Mouse (Mus musculus) monocyte, adult 5-6 weeks (primary cell): ENCODE results near the gene Bicd1. TPM values are rescaled to one million over a fixed set of nuclear protein-coding genes. Genes with fewer than 3 reads are reported as not detected.
"Not testable (repeated sequence)": the region's sequence is repeated elsewhere in the genome, so short reads cannot be mapped to it uniquely, and the experiment has no call there.

Source experiments
- ATAC-seq: fragments of 153-309, 156-312 bp; replicated peaks from 2 replicates; pipeline ENCODE4 v1.8.0; 2017; ENCODE audit warnings: mild to moderate bottlenecking; ENCODE audit not compliant: low TSS enrichment, insufficient number of reproducible peaks, severe bottlenecking, poor library complexity, low FRiP score
- total RNA-seq: library from RNA; stranded (forward); fragments of 200-1000, 200-491, 200-594 nt; gene quantifications from 3 replicates; pipeline ENCODE4 v1.2.3, GENCODE M21; 2017

Gene Bicd1
- 9.0 to 10.7 TPM (median 9.2 TPM) in 3 replicates for total RNA-seq

DNA sequence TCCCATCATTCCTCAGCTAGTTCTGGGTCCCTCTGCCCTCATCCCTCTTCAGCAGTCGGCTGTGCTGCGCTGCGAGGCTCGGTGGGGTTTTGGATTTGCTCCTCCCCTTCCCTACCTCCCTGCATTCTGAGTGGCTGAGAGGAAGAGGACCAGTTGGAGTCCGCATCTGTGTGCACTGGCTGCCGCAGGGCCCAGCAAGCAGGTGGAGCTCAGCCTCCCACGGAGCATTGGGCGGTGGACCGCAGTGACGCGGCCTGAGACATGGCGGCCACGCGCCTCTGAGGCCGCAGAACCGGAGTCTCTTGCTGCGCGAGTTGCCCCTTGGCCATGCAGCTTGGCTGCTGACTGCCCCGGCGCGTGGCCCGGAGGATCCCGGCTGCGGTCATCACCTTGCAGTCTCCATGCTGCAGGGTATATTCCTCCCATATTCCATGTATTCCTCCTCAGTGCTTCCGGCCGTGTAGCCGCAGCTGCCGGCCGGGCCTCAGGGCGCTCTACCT, at the start of gene Bicd1:
Bicd1 (plus strand) TSS at position 54 of the 500 bp plus-strand sequence.
- peak; percentile 89 for ATAC-seq

DNA sequence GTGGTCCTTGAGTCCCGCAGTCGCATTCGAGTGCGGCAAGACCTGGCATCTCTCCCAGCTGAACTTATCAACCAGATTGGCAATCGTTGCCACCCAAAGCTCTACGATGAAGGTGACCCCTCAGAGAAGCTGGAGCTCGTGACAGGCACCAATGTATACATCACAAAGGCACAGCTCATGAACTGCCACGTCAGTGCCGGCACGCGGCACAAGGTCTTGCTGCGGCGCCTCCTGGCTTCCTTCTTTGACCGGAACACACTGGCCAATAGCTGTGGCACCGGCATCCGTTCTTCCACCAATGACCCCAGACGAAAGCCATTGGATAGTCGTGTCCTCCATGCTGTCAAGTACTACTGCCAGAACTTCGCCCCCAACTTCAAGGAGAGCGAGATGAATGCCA, 46.2 kb upstream of the Bicd1 start:
- not testable (repeated sequence) for ATAC-seq

DNA sequence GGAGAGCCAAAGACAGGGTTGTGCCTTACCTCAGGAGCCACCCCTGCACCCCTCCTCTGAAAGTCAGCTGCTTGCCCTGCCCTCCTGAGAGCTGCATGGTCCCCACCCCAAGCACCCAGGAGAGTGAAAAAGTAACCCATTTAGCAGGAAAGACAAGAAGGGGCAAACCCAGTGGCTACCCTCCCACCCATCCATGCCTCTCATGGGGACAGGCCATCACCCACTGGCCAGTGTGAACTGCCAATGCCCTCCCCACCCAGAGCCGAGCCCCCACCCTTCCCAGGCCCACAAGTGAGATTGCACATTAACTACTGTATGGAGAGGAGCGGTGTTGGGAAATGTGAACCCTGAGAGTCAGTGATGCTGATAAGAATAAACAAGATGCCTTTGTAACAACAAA, 42.7 kb upstream of the Bicd1 start:
- not testable (repeated sequence) for ATAC-seq

DNA sequence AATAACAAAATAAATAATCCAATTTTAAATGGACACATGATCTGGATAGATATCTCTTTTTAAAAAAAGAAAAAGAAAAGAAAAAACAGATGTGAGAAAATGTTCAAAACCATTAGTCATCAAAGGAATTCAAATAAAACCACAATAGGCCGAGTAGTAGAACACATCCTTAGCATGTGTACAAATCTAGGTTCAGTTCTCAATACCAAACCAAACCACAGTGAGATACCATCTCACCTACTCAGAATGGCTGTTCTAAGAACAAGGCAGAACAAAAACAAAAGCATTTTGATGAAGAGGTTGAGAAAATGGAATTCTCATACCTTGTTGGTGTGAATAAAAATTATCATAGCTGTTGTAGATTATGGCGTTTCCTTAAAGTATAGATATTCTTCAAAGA, 42.3 kb upstream of the Bicd1 start:
- ATAC-seq: no peak

DNA sequence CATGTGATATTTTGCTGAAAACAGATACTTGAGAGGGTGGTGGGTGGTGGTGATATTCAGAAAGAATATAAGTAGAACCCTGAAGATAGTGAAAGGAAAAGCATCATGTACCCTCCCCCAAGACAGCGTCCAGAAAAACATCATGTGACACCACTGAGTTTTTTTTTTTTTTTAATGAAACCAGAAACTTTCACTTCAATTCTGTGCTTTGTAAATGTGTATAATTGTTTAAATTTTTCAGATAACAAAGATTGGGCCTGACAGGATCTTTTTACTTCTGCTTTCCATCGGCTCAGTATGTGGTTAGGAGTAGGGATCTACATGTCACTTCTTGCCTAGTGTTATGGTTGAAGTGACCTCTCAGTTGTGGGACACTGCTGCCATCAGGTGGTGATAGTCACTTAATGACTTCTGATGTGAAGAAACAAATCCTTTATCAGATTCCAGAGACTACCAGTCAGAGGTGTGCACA, 33.7 kb upstream of the Bicd1 start:
- peak; percentile 100 for ATAC-seq

DNA sequence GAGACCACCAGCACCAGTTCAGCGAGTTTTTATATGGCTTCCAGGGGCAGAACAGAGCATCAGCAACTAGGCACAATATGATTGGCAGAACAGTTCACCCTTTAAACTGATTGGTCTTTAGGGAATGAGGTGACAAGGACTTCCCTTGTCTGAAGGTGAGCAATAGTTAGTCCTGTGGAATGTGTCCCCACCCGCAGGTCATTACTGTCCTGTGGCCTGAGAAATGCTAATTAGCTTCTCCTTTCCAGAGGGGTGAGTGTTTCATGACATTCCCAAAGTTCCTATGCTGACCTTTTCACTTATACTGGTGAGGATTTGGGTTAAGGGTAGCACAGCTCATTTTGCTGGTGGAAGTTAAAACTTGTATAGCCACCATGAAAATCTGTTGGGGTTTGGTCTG, 25.2 kb upstream of the Bicd1 start:
- no peak for ATAC-seq

DNA sequence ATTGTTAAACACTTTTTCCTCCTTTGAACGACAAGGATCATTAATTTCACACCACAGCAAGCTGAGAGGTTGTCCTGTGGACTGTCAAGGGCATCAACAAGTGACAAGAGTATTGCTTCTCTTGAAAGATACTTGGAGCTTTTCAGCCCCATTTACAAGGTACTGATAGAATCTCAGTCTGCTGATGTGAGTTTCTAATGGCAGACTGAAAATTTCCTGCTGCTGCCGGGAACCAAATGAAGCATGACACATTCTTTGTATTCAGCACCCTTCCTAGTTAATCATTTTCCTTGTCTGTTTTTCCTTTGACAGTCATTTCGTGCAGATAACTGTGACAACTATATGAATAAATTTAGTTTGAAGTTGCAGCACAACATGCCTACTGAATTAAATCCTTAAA, 22.3 kb upstream of the Bicd1 start:
- ATAC-seq: no peak

DNA sequence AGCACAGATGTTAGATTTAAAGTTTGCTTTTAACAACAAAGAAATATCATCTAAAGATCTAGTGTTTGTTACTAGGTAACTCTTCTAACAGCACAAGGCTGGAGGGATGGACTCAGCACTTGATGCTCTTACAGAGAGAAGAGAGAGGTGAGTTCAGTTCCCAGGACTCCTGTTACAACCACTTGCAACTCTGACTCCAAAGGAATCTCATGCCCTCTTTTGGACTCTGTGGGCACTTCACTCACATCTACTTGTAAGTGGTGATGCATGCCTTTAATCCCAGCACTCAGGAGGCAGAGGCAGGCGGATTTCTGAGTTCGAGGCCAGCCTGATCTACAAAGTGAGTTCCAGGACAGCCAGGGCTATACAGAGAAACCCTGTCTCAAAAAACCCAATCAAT, 19.1 kb upstream of the Bicd1 start:
- not testable (repeated sequence) for ATAC-seq

DNA sequence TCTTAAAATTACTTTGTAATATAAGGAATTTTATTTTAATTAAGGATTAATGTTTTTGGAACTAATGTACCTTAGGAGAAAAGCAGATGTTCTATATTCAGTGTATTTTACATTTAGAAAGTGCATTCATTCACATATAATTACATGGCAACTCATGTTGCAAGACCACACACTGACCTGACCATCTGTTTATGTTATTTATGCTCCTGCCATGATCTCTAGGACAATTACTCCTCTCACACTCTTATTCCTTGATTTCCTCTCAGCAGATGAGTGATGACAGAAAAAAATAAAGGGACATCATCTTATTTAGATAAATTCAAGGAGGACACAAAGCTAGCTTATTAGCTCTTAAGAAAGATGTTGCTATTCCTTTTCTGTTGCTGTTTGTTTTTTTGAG, 9.3 kb upstream of the Bicd1 start:
- no peak for ATAC-seq

DNA sequence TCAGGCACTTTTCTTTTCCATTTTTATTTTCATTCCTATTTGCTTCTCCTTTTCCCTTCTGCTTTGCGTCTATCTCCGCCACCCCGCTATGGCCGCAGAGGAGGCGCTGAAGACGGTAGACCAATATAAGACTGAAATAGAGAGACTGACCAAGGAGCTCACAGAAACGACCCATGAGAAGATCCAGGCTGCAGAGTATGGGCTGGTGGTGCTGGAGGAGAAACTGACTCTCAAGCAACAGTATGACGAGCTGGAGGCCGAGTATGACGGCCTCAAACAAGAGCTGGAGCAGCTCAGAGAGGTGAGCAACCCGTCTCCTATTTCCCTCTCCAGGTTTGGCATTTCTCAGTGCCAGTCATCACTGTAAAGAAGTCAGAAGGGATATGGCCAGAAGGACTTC, 655 bp downstream of the Bicd1 start:
- no peak for ATAC-seq

DNA sequence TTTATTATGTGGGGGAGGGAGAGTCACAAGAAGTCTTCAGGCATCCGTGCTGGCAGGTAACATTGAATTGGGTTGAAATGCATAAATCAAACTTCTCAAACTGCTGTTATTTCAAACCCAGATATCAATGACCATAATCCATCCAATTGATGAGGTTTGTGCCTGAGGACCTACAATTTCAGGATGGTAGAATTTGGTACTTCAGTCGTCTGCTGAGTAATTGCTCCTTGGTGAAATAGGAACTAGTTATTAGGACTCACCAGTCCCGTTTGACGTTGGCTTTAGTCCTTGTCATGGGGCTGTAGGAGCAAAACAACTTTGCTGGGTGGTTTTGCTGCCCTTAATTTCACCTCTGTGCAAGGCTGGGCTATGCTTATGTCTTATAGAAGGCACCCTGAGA, 1.2 kb downstream of the Bicd1 start:
- ATAC-seq: no peak

DNA sequence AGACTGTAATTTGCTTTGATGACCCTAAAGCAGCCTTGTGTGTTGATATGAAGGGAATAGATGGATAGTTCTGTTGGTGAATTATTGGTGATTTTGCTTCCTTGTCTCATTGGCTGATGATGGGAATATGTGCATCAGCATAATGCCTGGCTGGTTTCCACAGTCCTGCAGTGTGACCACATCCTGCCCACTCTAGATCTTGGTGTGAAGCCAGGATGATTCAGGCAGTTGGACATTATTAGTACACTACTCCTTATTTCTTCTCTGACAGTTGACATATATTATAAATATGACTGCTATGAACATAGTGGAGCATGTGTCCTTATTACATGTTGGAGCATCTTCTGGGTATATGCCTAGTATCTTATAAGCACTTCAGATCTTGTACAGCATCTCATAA, 4.6 kb downstream of the Bicd1 start:
- no peak for ATAC-seq

DNA sequence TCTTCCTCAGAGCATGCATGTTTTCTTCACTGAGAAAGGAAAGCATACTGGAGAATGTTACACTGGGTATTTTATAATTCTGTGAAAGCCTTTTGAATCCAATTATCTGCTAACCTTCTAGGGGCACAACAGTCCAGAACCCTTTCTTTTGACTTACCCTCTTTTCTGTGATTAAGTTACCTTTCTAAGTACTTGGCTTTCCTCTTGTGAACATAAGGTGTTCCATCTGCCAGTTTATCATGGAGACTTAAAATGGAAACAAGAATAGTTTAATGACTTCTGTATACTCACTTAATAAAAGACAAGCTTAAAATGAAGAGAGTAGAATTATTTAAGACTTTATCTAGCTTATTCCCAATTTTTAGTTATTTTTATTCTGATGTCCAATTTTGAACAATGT, 16.1 kb downstream of the Bicd1 start:
- no peak for ATAC-seq

DNA sequence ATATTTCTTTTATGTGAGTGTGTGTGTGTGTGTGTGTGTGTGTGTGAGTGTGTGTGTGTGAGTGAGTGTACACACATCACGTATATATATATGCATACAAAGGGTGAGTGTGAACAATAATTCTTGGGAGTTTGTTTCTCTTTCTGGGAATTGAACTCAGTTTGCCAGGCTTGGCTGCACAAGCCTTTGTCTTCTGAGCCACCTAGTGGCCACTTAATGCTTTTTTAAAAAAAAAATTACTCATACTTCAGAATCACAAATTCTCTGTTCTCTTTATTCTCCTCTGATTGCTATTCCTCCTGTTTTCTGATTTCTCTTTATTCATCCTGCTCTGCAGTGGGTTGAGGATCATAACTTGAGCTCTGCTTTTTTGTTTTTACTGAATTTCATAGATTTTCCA, 30.5 kb downstream of the Bicd1 start:
- no peak for ATAC-seq

DNA sequence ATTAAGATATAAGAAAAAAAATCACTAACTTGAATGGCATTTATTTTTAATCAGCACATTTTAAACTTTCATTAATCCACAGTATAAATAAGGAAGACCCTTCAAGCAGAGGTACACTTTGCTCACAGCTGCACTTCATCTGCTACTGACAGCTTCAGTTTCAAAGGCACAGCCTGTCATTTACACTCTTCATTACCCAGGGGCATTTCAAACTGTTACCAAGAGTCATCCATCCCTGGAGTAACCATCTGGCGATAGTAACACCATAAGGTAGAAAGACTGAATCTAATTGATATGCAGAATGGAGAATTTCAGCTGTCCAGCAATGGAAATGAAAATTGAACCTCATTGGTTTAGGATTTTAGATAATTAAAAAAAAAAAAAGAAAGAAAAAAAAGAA, 34.2 kb downstream of the Bicd1 start:
- no peak for ATAC-seq

DNA sequence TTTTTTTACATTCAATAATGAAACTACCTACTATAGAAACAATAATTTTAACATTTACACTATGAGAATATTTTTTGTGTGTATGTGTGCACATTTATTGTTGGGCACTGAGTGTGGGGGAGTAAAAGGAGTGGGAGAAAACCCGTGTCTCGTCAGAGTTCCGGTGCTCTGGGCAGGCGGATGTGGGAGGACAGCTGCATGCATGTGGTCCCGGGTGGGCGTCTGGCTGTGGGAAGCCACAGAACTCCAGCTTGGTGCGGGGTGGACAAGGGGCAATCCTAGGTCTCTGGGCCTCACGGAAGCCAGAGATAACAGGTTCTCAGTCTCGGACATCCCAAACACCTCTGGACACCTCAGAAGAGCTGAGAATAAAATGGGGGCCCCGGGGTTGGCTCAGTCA, 37.2 kb downstream of the Bicd1 start:
- no peak for ATAC-seq

DNA sequence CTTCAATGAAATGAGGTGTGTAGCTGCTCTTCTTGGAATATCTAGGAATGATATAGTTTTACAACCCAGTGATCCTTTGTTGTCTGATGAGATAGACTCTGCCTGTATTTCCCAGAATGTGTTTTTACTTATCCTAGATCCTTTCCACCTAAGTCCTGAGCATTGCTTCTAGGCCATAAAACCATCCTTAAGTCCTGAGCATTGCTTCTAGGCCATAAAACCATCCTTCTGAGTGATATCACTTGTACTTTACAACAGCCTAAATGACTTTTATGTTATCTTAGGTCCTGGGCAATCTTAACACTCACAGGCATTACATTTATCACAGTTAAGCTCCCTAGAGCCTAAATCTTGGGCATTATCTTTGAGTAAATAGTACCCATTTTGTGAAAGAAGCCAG, 48.6 kb downstream of the Bicd1 start:
- no peak for ATAC-seq

DNA sequence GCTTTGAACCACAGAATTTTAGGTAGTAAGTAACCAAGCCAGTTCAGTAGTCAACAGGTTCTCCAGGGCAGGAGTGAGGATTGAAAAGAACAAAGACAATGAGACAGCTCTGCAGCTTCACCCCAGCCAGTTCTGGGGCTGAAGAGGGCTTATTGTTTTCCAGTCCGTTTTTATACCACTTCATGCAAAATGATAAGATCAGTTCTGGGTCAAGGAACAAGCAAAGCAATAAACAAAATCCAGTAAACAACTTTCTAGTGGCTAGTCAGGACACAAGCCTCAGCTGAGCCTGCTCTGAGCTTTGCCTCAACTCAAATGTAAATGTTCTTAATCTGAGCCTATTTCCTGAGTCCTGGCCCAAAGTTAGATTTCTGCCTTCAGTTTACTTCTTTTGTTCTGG, 52.3 kb downstream of the Bicd1 start:
- ATAC-seq: no peak

DNA sequence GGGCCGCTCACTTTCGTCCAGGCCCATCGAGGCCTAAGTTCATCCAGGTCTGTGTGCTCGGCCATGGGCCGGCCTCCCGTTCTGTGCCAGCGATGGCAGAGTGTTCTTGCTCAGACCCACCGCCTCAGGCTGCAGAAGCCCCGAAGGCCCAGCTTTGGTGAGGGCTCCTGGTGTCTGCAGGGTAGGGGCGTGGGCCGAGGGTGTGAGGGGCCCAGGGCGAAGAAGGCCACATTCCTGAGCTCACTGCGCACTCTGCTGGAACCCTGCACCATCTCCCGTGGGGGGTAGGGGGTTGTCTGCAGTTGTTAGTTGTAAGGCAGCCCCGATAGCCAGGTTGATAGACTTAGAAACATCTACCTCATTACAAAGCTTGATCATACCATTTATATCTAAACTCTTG, 62.8 kb downstream of the Bicd1 start:
- ATAC-seq: no peak

DNA sequence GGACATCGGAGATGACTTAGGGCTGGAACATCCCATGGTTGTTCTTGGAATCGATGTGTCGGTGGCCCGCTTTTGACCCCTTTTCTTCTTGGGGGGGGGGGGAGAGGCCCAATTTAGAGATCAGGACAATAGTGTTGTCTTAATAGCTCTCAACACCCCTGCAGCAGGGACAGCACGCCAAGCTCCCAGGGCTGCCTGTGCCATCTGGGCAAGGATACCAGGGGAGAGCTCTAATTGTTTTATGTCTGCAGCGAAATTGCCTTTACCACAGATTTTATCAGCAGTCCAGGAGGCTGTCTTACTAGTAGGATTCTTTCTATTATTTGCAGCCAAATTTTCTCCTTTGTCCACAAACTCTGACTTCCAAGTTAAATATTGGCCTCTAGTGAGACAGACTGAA, 63.8 kb downstream of the Bicd1 start:
- not testable (repeated sequence) for ATAC-seq

DNA sequence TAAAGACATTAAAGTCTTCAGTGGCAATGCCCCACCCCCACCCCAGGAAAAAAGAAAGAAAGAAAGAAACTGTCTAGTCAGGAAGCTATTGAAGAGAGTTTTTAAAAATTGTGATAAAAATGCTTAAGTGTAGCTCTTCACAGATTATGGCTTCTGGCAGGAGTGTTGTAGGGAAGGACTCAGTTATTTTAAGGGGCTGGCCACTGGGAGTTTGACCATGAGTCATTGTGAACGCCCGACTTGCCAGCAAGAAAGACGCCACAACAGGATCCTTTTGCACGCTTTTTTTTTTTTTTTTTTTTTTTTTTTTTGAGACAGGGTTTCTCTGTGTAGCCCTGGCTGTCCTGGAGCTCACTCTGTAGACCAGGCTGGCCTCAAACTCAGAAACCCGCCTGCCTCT, 73.2 kb downstream of the Bicd1 start:
- ATAC-seq: not testable (repeated sequence)
